Mouse (Mus musculus) c-Kit-negative CD71-positive TER-119-positive erythroid progenitor cells, embryonic 14.5 days (primary cell): Measurements from ENCODE around the gene Tent5a.

ENCODE experiments used
- DNase-seq: peaks from one replicate; pipeline ENCODE4 v3.0.0-alpha.2; 2013; ENCODE audit warnings: low read depth, low spot score

Tent5a gene

GRCm38 (mm10) chr9:85312473-85312872 is 14.7 kb downstream of the Tent5a start, which contains the start of gene Gm11114:
Gene Gm11114 (plus strand): TSS chr9:85312773.
- DNase-seq, result no peak

GRCm38 (mm10) chr9:85303378-85303777 is 23.8 kb downstream of the Tent5a start:
- no peak for DNase-seq

- no peak for DNase-seq
Measured at GRCm38 (mm10) chr9:85302849-85303248, 24.3 kb downstream of the Tent5a start.

GRCm38 (mm10) chr9:85274114-85274513 is 53.0 kb downstream of the Tent5a start:
- DNase-seq, result no peak
